Mouse (Mus musculus) heart, adult 2 months (tissue): Measurements from ENCODE around the gene Pakap. TPM values are rescaled to one million over a fixed set of nuclear protein-coding genes. Genes with fewer than 3 reads are reported as not detected.

ENCODE experiments used
- DNase-seq, 2 experiments: peaks; one replicate each; pipeline ENCODE4 v3.0.0; 2021
- H3K27ac ChIP-seq: fragments of 200-600 bp; 2 replicates; pipeline ENCODE4 v1.8.1; 2022
- H3K27me3 ChIP-seq: fragments of 200-500 bp; 2 replicates; pipeline ENCODE4 v1.6.1; 2012; ENCODE audit warnings: mild to moderate bottlenecking, low read length, inconsistent platforms, mixed read lengths; ENCODE audit not compliant: control insufficient read depth, insufficient read depth
- H3K36me3 ChIP-seq: fragments of 200-500 bp; 2 replicates; pipeline ENCODE4 v1.6.1; 2012; ENCODE audit warnings: low read length, inconsistent platforms; ENCODE audit not compliant: control insufficient read depth, insufficient read depth
- H3K4me1 ChIP-seq: fragments of 200-500 bp; 2 replicates; pipeline ENCODE4 v1.6.1; 2011; ENCODE audit warnings: low read length; ENCODE audit not compliant: control insufficient read depth, insufficient read depth
- H3K4me3 ChIP-seq: fragments of 200-600 bp; 2 replicates; pipeline ENCODE4 v1.8.1; 2022
- H3K79me2 ChIP-seq: fragments of 200-500 bp; replicated peaks from 2 replicates; pipeline ENCODE4 v1.6.1; 2012; ENCODE audit warnings: mild to moderate bottlenecking, inconsistent platforms, low read length, moderate library complexity, mixed read lengths; ENCODE audit not compliant: control insufficient read depth, insufficient read depth
- H3K9ac ChIP-seq: fragments of 200-500 bp; 2 replicates; pipeline ENCODE4 v1.6.1; 2012; ENCODE audit warnings: low read depth, mild to moderate bottlenecking, control low read depth, inconsistent platforms, low read length, mixed read lengths
- CTCF ChIP-seq: fragments of 200-600 bp; IDR thresholded peaks from 2 replicates; pipeline ENCODE4 v1.8.1; 2022; ENCODE audit warnings: antibody characterized with exemption, mild to moderate bottlenecking, moderate library complexity
- EP300 ChIP-seq: fragments of 200-500 bp; IDR thresholded peaks from 2 replicates; pipeline ENCODE4 v1.6.1; 2011; ENCODE audit warnings: low read depth, low read length, control low read depth; ENCODE audit not compliant: insufficient read depth
- POLR2A ChIP-seq: fragments of 200-500 bp; IDR thresholded peaks from 2 replicates; pipeline ENCODE4 v1.6.1; 2011; ENCODE audit warnings: mild to moderate bottlenecking, low read depth, low read length, control low read depth; ENCODE audit not compliant: insufficient read depth
- WGBS: fragments of 180-500 bp; shearing (Covaris S2); methylation state at CpG from one replicate; pipeline ENCODE4 v1.1.7; 2018; 5-methylcytosine and 5-hydroxymethylcytosine counted together
- intact Hi-C: fragments of 180-260 bp; cut with DNase I; formaldehyde crosslinking; loops from one replicate; pipeline ENCODE4 v1.15.1; 2025
- polyA plus RNA-seq: library from polyadenylated mRNA; depleted of rRNA; stranded (reverse); fragments of >200 nt; gene quantifications from 2 replicates; pipeline ENCODE4 v1.2.3, GENCODE M21; 2012
- total RNA-seq, 2 experiments: library from RNA; stranded (reverse); gene quantifications; 2 replicates each; pipeline ENCODE4 v1.2.3; 2021

The Pakap gene
- total and polyA plus RNA-seq, 3 experiments = 3.3 to 35.2 (median 33.7) TPM

DNA sequence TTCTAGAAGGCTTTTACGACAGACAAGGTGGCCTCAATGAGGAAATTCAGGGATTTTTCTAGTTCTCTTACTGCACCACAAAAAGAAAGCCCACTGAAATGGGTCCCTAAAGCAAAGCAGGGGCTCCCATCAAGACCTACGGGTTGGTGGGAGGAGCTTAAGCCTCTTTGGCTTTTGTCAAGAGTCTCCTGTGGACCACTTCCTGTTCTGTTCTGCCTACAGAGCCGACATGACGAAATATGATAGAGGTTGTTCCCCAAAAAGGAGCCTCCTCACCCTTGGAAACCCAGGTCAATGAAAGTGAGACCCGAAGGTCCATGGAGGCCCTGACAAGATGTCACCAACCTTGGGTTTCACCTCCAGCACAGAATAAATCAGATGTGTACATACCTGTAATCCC, 334.6 kb downstream of the Pakap start:
- intact Hi-C loops = loop anchor here (5.0 to 10.0 kb wide), 4 partner anchors 40 to 528 kb away; no protein-coding TSS in a partner anchor
- no peak overlapping the region for H3K9ac ChIP-seq
- no peaks in the 10 kb centered on the region for H3K4me1 ChIP-seq
- 71% methylated on average over 5 of the region's 5 CpGs for WGBS
- H3K27ac ChIP-seq = no peak overlapping the region
- no peak for TF ChIP-seq CTCF
- no peak for TF ChIP-seq POLR2A
- no peak for TF ChIP-seq EP300
- H3K4me3 ChIP-seq = no peak overlapping the region
- no peaks in the 10 kb centered on the region for H3K79me2 ChIP-seq
- DNase-seq = no peak
- no peaks in the 10 kb centered on the region for H3K36me3 ChIP-seq
- no peaks in the 10 kb centered on the region for H3K27me3 ChIP-seq

DNA sequence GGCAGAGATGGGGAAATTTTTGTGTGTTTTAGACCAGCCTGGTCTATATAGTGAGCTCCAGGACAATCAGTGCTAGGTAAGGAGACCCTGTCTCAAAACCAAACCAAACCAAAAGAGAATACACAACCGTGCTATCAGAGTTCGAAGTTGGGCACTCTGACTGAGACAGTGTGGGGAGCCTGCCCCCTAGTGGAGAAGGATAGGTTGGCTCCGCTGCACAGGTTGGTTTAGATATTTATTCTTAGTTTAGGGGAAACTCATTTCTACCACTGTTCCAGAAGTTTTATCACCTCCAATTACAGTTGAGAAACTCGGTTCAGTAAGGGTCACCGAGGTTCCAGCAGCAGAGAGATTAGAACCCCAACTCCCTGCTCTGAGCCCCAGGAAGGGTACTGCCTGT, 336.2 kb downstream of the Pakap start:
- Histone ChIP-seq H3K27ac (no peak overlapping the region), H3K4me3 (no peak overlapping the region), H3K79me2 (no peaks in the 10 kb centered on the region), H3K36me3 (no peaks in the 10 kb centered on the region), H3K27me3 (no peaks in the 10 kb centered on the region), H3K4me1 (no peaks in the 10 kb centered on the region), H3K9ac (no peak overlapping the region)
- WGBS = 3% methylated on average over 5 of the region's 5 CpGs
- intact Hi-C loops = loop anchor here (1.0 to 10.0 kb wide), 6 partner anchors 23 to 529 kb away; no protein-coding TSS in a partner anchor
- peak; percentile 60 to 79 for DNase-seq
- TF ChIP-seq EP300 (peak; percentile 75; the same call in 1 of the 2 replicates), POLR2A (no peak), CTCF (peak; percentile 93)

DNA sequence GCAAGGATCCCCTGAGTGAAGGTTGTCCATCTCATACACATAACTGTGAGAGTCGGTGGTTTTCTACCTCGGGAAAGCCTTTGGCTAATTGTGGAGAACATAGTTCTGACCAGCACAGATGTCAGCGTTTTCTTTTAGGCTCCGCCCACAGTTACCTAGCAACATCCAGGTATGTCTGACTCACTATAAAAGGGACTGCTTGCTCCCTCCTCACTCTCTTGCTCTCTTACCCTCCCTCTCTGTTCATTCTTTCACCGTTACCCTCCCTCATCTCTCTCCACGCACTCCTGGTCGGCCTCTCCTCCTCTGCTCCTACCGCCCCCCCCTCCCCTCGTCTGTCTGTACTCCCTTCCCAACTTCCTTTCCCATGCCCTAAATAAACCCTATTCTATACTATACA, 336.7 kb downstream of the Pakap start:
- Histone ChIP-seq H3K4me1 (no peaks in the 10 kb centered on the region), H3K27ac (no peak overlapping the region), H3K36me3 (no peaks in the 10 kb centered on the region), H3K4me3 (no peak overlapping the region), H3K79me2 (no peaks in the 10 kb centered on the region), H3K27me3 (no peaks in the 10 kb centered on the region), H3K9ac (no peak overlapping the region)
- WGBS = 32% methylated on average over 9 of the region's 9 CpGs
- intact Hi-C loops = loop anchor here (1.0 to 10.0 kb wide), 6 partner anchors 24 to 530 kb away; no protein-coding TSS in a partner anchor
- DNase-seq = no peak
- TF ChIP-seq POLR2A (no peak), CTCF (no peak), EP300 (no peak)

DNA sequence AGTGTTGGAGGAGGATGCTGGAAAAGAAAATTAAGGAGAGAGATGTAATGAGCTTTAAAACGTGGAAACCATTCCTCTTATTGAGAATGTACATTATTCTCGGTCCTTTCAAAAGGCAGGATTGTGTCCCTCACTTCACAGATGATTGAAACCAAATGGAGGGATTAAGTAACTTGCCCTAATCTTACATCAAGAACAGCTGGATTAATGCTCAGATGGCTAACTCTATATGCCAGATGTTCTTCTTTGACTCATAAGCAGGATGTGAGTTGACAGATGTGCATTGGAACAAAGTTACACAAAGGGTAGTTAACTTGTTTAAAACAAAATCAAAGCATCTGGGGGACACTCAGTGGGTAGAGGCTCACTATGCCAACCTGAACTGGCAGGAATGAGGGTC, 338.7 kb downstream of the Pakap start:
- WGBS = 47% methylated on average over 2 of the region's 2 CpGs
- Histone ChIP-seq H3K79me2 (no peaks in the 10 kb centered on the region), H3K4me1 (no peaks in the 10 kb centered on the region), H3K27ac (no peak overlapping the region), H3K36me3 (no peaks in the 10 kb centered on the region), H3K9ac (no peak overlapping the region), H3K4me3 (no peak overlapping the region), H3K27me3 (no peaks in the 10 kb centered on the region)
- intact Hi-C loops = loop anchor here (10.0 kb wide), 3 partner anchors 348 to 532 kb away; no protein-coding TSS in a partner anchor
- no peak for TF ChIP-seq POLR2A
- no peak for TF ChIP-seq EP300
- no peak for TF ChIP-seq CTCF
- no peak for DNase-seq

DNA sequence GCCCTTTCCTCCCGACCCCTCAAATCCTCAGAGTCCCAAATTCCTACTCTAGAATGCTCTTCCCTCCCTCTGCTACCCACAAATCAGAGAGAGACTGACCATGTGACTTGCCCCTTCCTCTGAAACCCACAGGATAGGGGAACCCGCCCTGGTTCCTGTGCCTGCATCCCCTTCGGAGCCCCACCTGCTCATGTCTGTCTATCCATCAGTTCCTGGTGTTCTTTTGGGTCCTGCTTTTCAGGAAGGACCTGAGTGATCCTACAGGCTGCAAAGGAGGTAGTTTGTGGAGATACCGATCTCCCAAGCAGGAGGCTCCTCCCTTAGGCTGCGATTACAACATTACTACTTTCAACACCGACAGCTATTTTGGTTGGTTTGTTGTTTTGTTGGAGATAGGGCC, 340.9 kb downstream of the Pakap start:
- H3K4me3 ChIP-seq = no peak overlapping the region
- H3K27ac ChIP-seq = no peak overlapping the region
- DNase-seq = no peak
- no peaks in the 10 kb centered on the region for H3K79me2 ChIP-seq
- intact Hi-C loops = loop anchor here (10.0 kb wide), 3 partner anchors 346 to 534 kb away; no protein-coding TSS in a partner anchor
- no peaks in the 10 kb centered on the region for H3K4me1 ChIP-seq
- no peaks in the 10 kb centered on the region for H3K36me3 ChIP-seq
- 51% methylated on average over 6 of the region's 6 CpGs for WGBS
- no peaks in the 10 kb centered on the region for H3K27me3 ChIP-seq
- no peak for TF ChIP-seq EP300
- TF ChIP-seq POLR2A = no peak
- TF ChIP-seq CTCF = no peak
- no peak overlapping the region for H3K9ac ChIP-seq

DNA sequence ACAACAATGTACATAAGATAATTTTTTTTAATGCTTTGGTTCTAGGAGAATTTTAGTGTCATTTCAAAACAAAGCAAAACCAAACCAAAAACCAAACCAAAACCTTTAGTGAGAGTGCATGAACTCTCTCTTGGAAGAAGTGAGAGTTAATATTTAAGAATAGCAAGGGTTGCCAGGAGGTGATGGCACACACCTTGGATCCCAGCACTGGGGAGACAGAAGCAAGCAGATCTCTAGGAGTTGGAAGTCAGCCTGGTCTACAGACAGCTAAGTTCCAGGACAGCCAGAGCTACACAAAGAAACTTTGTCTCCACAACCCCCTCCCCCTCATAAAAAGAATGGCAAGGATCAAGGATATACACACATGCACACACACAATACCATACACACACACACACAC, 345.0 kb downstream of the Pakap start:
- intact Hi-C loops = no loop called here
- no peak overlapping the region for H3K9ac ChIP-seq
- no peaks in the 10 kb centered on the region for H3K4me1 ChIP-seq
- no peak overlapping the region for H3K4me3 ChIP-seq
- TF ChIP-seq CTCF (no peak), EP300 (no peak), POLR2A (no peak)
- H3K27me3 ChIP-seq = no peaks in the 10 kb centered on the region
- no peaks in the 10 kb centered on the region for H3K36me3 ChIP-seq
- H3K79me2 ChIP-seq = no peaks in the 10 kb centered on the region
- H3K27ac ChIP-seq = no peak overlapping the region
- no peak for DNase-seq
